Mouse (Mus musculus) kidney, adult 2 months (tissue): ENCODE data around the gene Nanos2. TPM values are rescaled to one million over a fixed set of nuclear protein-coding genes. Genes with fewer than 3 reads are reported as not detected.

ENCODE experiments used
- DNase-seq: peaks from one replicate; pipeline ENCODE4 v3.0.0; 2021
- H3K27ac ChIP-seq: fragments of 200-500 bp; 2 replicates; pipeline ENCODE4 v1.5.1; 2012; ENCODE audit warnings: low read depth, low read length, control low read depth, inconsistent platforms; ENCODE audit not compliant: insufficient read depth
- H3K27me3 ChIP-seq: fragments of 200-500 bp; replicated peaks from 2 replicates; pipeline ENCODE4 v1.6.1; 2012; ENCODE audit warnings: mild to moderate bottlenecking, moderate library complexity, low read length, inconsistent platforms; ENCODE audit not compliant: control insufficient read depth, insufficient read depth
- H3K36me3 ChIP-seq: fragments of 200-500 bp; 2 replicates; pipeline ENCODE4 v1.6.1; 2012; ENCODE audit warnings: mild to moderate bottlenecking, moderate library complexity, low read length, inconsistent platforms; ENCODE audit not compliant: control insufficient read depth, insufficient read depth
- H3K4me1 ChIP-seq: fragments of 200-500 bp; 2 replicates; pipeline ENCODE4 v1.6.1; 2011; ENCODE audit warnings: low read length; ENCODE audit not compliant: control insufficient read depth, insufficient read depth
- H3K4me3 ChIP-seq: fragments of 200-500 bp; 2 replicates; pipeline ENCODE4 v1.5.1; 2011; ENCODE audit warnings: mild to moderate bottlenecking, low read depth, low read length, control low read depth; ENCODE audit not compliant: insufficient read depth
- CTCF ChIP-seq: fragments of 200-500 bp; conservative IDR thresholded peaks from 2 replicates; pipeline ENCODE4 v1.5.1; 2011; ENCODE audit warnings: low read depth, mild to moderate bottlenecking, control low read depth, low read length, moderate library complexity, mixed read lengths; ENCODE audit not compliant: insufficient read depth, insufficient read length
- POLR2A ChIP-seq: fragments of 200-500 bp; IDR thresholded peaks from one replicate; pipeline ENCODE4 v1.6.1; 2011; ENCODE audit warnings: low read depth, low read length, control low read depth
- WGBS: fragments of 180-500 bp; shearing (Covaris S2); methylation state at CpG from one replicate; pipeline ENCODE4 v1.1.7; 2018; 5-methylcytosine and 5-hydroxymethylcytosine counted together
- polyA plus RNA-seq: library from polyadenylated mRNA; depleted of rRNA; stranded (reverse); fragments of >200 nt; gene quantifications from 2 replicates; pipeline ENCODE4 v1.2.3, GENCODE M21; 2012; rRNA removed

The Nanos2 gene
- polyA plus RNA-seq, 1 experiment = not detected

GRCm38 (mm10) chr7:19024581-19025255, 37.5 kb downstream of the Nanos2 start:
- Histone ChIP-seq H3K4me3 (peak overlapping the region; percentile 90), H3K27ac (no peak overlapping the region), H3K4me1 (peaks cover 8% of the 10 kb centered on the region; the same call in 1 of the 2 replicates), H3K27me3 (no peaks in the 10 kb centered on the region; the same call in 1 of the 2 replicates), H3K36me3 (no peaks in the 10 kb centered on the region; the same call in 1 of the 2 replicates)
- peak; percentile 25 for DNase-seq
- 1% methylated on average over 36 of the region's 36 CpGs for WGBS
- TF ChIP-seq CTCF (no peak), POLR2A (no peak)

- TF ChIP-seq CTCF (no peak), POLR2A (no peak)
- H3K4me1 ChIP-seq = peaks cover 8% of the 10 kb centered on the region; the same call in 1 of the 2 replicates
- no peaks in the 10 kb centered on the region; the same call in 1 of the 2 replicates for H3K27me3 ChIP-seq
- no peak overlapping the region for H3K4me3 ChIP-seq
- peaks cover 1% of the 10 kb centered on the region; the same call in 1 of the 2 replicates for H3K36me3 ChIP-seq
- DNase-seq = no peak
- H3K27ac ChIP-seq = no peak overlapping the region
Observed at GRCm38 (mm10) chr7:19028067-19028466, 40.9 kb downstream of the Nanos2 start.

- Histone ChIP-seq H3K36me3 (peaks cover 1% of the 10 kb centered on the region; the same call in 1 of the 2 replicates), H3K27ac (no peak overlapping the region), H3K27me3 (no peaks in the 10 kb centered on the region), H3K4me3 (no peak overlapping the region), H3K4me1 (peaks cover 5% of the 10 kb centered on the region; the same call in 1 of the 2 replicates)
- WGBS = 63% methylated on average over 6 of the region's 6 CpGs
- TF ChIP-seq POLR2A (no peak), CTCF (peak; percentile 74)
- peak; percentile 67 for DNase-seq
Observed at GRCm38 (mm10) chr7:19029084-19029653, 42.0 kb downstream of the Nanos2 start.

GRCm38 (mm10) chr7:19031641-19032040, 44.4 kb downstream of the Nanos2 start:
- Histone ChIP-seq H3K36me3 (peaks cover 2% of the 10 kb centered on the region; the same call in 1 of the 2 replicates), H3K27ac (no peak overlapping the region), H3K4me1 (no peaks in the 10 kb centered on the region), H3K4me3 (no peak overlapping the region), H3K27me3 (no peaks in the 10 kb centered on the region)
- WGBS = 66% methylated on average over 4 of the region's 4 CpGs
- no peak for TF ChIP-seq POLR2A
- TF ChIP-seq CTCF = no peak
- DNase-seq = peak; percentile 33

Other genes with a start within 250 kb of the Nanos2 start
- not detected in 2 replicates for gene Psg19, start 188.9 kb upstream of the Nanos2 start, polyA plus RNA-seq
- gene Psg17, start 165.8 kb upstream of the Nanos2 start, polyA plus RNA-seq = 0.03 and 0.04 TPM in 2 replicates
- 4.8 and 5.6 TPM in 2 replicates for gene Mill2, start 147.4 kb upstream of the Nanos2 start, polyA plus RNA-seq
- gene Pglyrp1, start 116.1 kb upstream of the Nanos2 start, polyA plus RNA-seq = 2.3 and 5.9 TPM in 2 replicates
- 19.8 and 21.3 TPM in 2 replicates for gene Ccdc61, start 77.0 kb upstream of the Nanos2 start, polyA plus RNA-seq
- gene Nova2, start 61.5 kb upstream of the Nanos2 start, polyA plus RNA-seq = 0.80 and 1.1 TPM in 2 replicates
- gene Mypop, start 3.8 kb downstream of the Nanos2 start, polyA plus RNA-seq = 7.6 and 8.7 TPM in 2 replicates
- 18.1 and 21.1 TPM in 2 replicates for gene Irf2bp1, start 16.6 kb downstream of the Nanos2 start, polyA plus RNA-seq
- gene Foxa3, start 36.1 kb downstream of the Nanos2 start, polyA plus RNA-seq = 0.13 and 0.16 TPM in 2 replicates
- gene Sympk, start 37.0 kb downstream of the Nanos2 start, polyA plus RNA-seq = 59.8 and 68.9 TPM in 2 replicates
- 0.05 TPM in 2 replicates for gene Rsph6a, start 67.3 kb downstream of the Nanos2 start, polyA plus RNA-seq
- gene Dmwd, start 88.8 kb downstream of the Nanos2 start, polyA plus RNA-seq = 59.8 and 76.3 TPM in 2 replicates
- 52.7 and 53.0 TPM in 2 replicates for gene Dmpk, start 96.4 kb downstream of the Nanos2 start, polyA plus RNA-seq
- 14.1 and 22.2 TPM in 2 replicates for gene Six5, start 107.2 kb downstream of the Nanos2 start, polyA plus RNA-seq
- 0.03 and 0.04 TPM in 2 replicates for gene Gm4969, start 131.0 kb downstream of the Nanos2 start, polyA plus RNA-seq
- gene Fbxo46, start 132.5 kb downstream of the Nanos2 start, polyA plus RNA-seq = 9.2 and 9.5 TPM in 2 replicates
- gene Qpctl, start 161.9 kb downstream of the Nanos2 start, polyA plus RNA-seq = 11.9 and 12.1 TPM in 2 replicates
- gene Snrpd2, start 162.3 kb downstream of the Nanos2 start, polyA plus RNA-seq = 34.8 and 42.2 TPM in 2 replicates
- 0.13 and 0.20 TPM in 2 replicates for gene Gipr, start 178.7 kb downstream of the Nanos2 start, polyA plus RNA-seq
- gene Eml2, start 189.0 kb downstream of the Nanos2 start, polyA plus RNA-seq = 38.8 and 39.0 TPM in 2 replicates
- gene Gpr4, start 225.1 kb downstream of the Nanos2 start, polyA plus RNA-seq = 10.1 and 10.8 TPM in 2 replicates
- gene Opa3, start 240.9 kb downstream of the Nanos2 start, polyA plus RNA-seq = 41.7 and 48.5 TPM in 2 replicates